ENCODE assay signal across 16 mouse cellular contexts in genomic region chr9:44638726-44639125, GRCm38 (mm10). TPM values are rescaled to one million over a fixed set of nuclear protein-coding genes. Genes with fewer than 3 reads are reported as not detected.
DNase-seq lines count a peak whose midpoint lies in the region; ATAC-seq and TF ChIP-seq lines count a peak whose summit lies in the region.
"Not testable (repeated sequence)": the region's sequence is repeated elsewhere in the genome, so short reads cannot be mapped to it uniquely, and the experiment has no call there.
"Had no signal": no experiment of that assay in that cellular context is flagged by ENCODE, and none has a peak within 500 bp of the region (broad histone marks: within the 10 kb centered on the region; RNA-seq: fewer than 3 reads in every experiment).

No protein-coding gene starts in this region.

- not testable (repeated sequence) for H3K4me1 ChIP-seq in cerebellum, adult 2 months (ENCODE audit: control insufficient read depth, insufficient read depth, low read length); forebrain, embryonic 10.5 days; hindbrain, embryonic 15.5 days (replicated peaks)

- H3K27ac ChIP-seq in cerebellum, adult 2 months (ENCODE audit: insufficient read depth, low read length); forebrain, embryonic 10.5 days; hindbrain, embryonic 15.5 days (replicated peaks): not testable (repeated sequence)

- H3K4me3 ChIP-seq in cerebellum, adult 2 months (replicated peaks; ENCODE audit: insufficient read depth, low read depth, low read length); forebrain, embryonic 10.5 days; hindbrain, embryonic 15.5 days: not testable (repeated sequence)

- 0 out of 2 replicates have a peak, but pooled peaks have one; percentile 3 for ATAC-seq in hindbrain, embryonic 15.5 days (ENCODE audit: low FRiP score, low read depth)

- not testable (repeated sequence) for H3K9me3 ChIP-seq in forebrain, embryonic 10.5 days; hindbrain, embryonic 15.5 days

- peaks cover 77% of the 10 kb centered on the region for H3K36me3 ChIP-seq in forebrain, embryonic 10.5 days (replicated peaks)
- peaks cover 45% of the 10 kb centered on the region for H3K36me3 ChIP-seq in hindbrain, embryonic 15.5 days

- WGBS in cerebellum, adult 2 months: 13% methylated on average over 9 of the region's 9 CpGs
- WGBS in forebrain, embryonic 10.5 days: 94% methylated on average over 9 of the region's 9 CpGs
- 83% methylated on average over 9 of the region's 9 CpGs for WGBS in hindbrain, embryonic 15.5 days

- not testable (repeated sequence) for H3K4me2 ChIP-seq in hindbrain, embryonic 15.5 days

- DNase-seq in cerebellum, adult 2 months: peak; percentile 48 to 64
- peak; percentile 13 for DNase-seq in forebrain, embryonic 10.5 days (ENCODE audit: extremely low spot score, low spot score)
- DNase-seq in heart, adult 18-20 months: peak; percentile 44 to 66
- DNase-seq in kidney, adult 9 months: peak; percentile 56
- DNase-seq in layer of hippocampus, adult 9-11 months: peak; percentile 8
- DNase-seq in neural tube, embryonic 10.5 days (ENCODE audit: extremely low spot score, low spot score): peak; percentile 11

- H3K9ac ChIP-seq in hindbrain, embryonic 15.5 days: not testable (repeated sequence)

- H3K27me3 ChIP-seq in cerebellum, adult 2 months (ENCODE audit: control insufficient read depth, insufficient read depth, low read length); forebrain, embryonic 10.5 days (ENCODE audit: poor library complexity, severe bottlenecking); hindbrain, embryonic 15.5 days: not testable (repeated sequence)

- not testable (repeated sequence) for TF ChIP-seq CTCF in cerebellum, adult 2 months (IDR thresholded peaks at IDR 0.05; ENCODE audit: borderline replicate concordance, insufficient read depth, low read depth, low read length)

- not testable (repeated sequence) for TF ChIP-seq POLR2A in cerebellum, adult 2 months (IDR thresholded peaks at IDR 0.05; ENCODE audit: borderline replicate concordance, insufficient read depth, low read length)

RNA-seq across cellular contexts. Expression of gene Ddx6, which starts 34.0 kb away (rescaled TPM):
- 41.8 TPM in 2 replicates for polyA plus RNA-seq in cerebellum, adult 2 months (2012; rRNA removed)
- polyA plus RNA-seq in forebrain, embryonic 10.5 days (2016; fragmentation: Nextera tagmentation; extraction: Ambion mirVana): 20.3 and 21.0 TPM in 2 replicates
- 10 to 100 TPM; 89.2 to 90.7 TPM for total RNA-seq in heart, adult 18-20 months (2021)
- polyA plus RNA-seq in hindbrain, embryonic 15.5 days (2015; fragmentation: Nextera tagmentation; extraction: Ambion mirVana): 13.6 and 18.5 TPM in 2 replicates

RNA-seq across cellular contexts. Expression of gene Treh, which starts 34.3 kb away (rescaled TPM):
- not detected in 2 replicates for polyA plus RNA-seq in cerebellum, adult 2 months (2012; rRNA removed)
- polyA plus RNA-seq in forebrain, embryonic 10.5 days (2016; fragmentation: Nextera tagmentation; extraction: Ambion mirVana): not detected in 2 replicates
- total RNA-seq in heart, adult 18-20 months (2021): not detected
- polyA plus RNA-seq in hindbrain, embryonic 15.5 days (2015; fragmentation: Nextera tagmentation; extraction: Ambion mirVana): not detected in 2 replicates
- total RNA-seq: ES-E14; layer of hippocampus, postnatal 25 days; left cerebral cortex, postnatal 14 days had no signal
- polyA plus RNA-seq: forebrain, embryonic 12.5 days; heart, postnatal 0 days; limb, embryonic 15.5 days; midbrain, embryonic 11.5 days; neural tube, embryonic 14.5 days; stomach, embryonic 16.5 days had no signal
